Mouse (Mus musculus) testis, adult 2 months (tissue): ENCODE measurements around the gene Mast4.

Experiments used
- CTCF ChIP-seq: fragments of 200-500 bp; IDR thresholded peaks from 2 replicates; pipeline ENCODE4 v1.5.1; 2012; ENCODE audit warnings: low read depth, mild to moderate bottlenecking, inconsistent platforms, low read length, moderate library complexity; ENCODE audit not compliant: control insufficient read depth, insufficient read depth, insufficient replicate concordance
- POLR2A ChIP-seq: fragments of 200-500 bp; IDR thresholded peaks from 2 replicates; pipeline ENCODE4 v1.6.1; 2012; ENCODE audit warnings: low read depth, mild to moderate bottlenecking, inconsistent platforms, low read length, moderate library complexity; ENCODE audit not compliant: control insufficient read depth

- TF ChIP-seq CTCF (no peak), POLR2A (no peak; the same call in 1 of the 2 replicates)
Measured at GRCm38 (mm10) chr13:103334392-103334686, at the start of gene Mast4.
